Mouse (Mus musculus): ENCODE data around the gene Setmar. TPM values are rescaled to one million over a fixed set of nuclear protein-coding genes. Genes with fewer than 3 reads are reported as not detected.
"Not testable (repeated sequence)": the region's sequence is repeated elsewhere in the genome, so short reads cannot be mapped to it uniquely, and the experiment has no call there.

Gene Setmar
- total RNA-seq (2014; rRNA removed) (2.3 and 4.0 TPM in 2 replicates), polyA plus RNA-seq (2015; fragmentation: Nextera tagmentation; extraction: Ambion mirVana) (2.3 and 2.9 TPM in 2 replicates)

GRCm38 (mm10) chr6:108064918-108065526 lies at the start of gene Setmar:
Gene Setmar, plus strand, starts transcription at chr6:108065045.
- Histone ChIP-seq H3K36me3 (ENCODE audit: insufficient read depth, low read length) (no peaks in the 10 kb centered on the region), H3K9ac (replicated peaks; ENCODE audit: low read length, poor library complexity, severe bottlenecking) (peak within 1 kb of the TSS; percentile 67), H3K27me3 (ENCODE audit: insufficient read depth, low read length) (no peaks in the 10 kb centered on the region), H3K4me2 (ENCODE audit: low read depth, low read length, poor library complexity, severe bottlenecking) (peak within 1 kb of the TSS; percentile 64), H3K27ac (ENCODE audit: low read depth, low read length) (peak within 1 kb of the TSS; percentile 87), H3K9me3 (ENCODE audit: low read length) (no peaks in the 10 kb centered on the region), H3K4me1 (ENCODE audit: insufficient read depth, low read length) (no peaks in the 10 kb centered on the region), H3K4me3 (ENCODE audit: low read depth, low read length) (peak within 1 kb of the TSS; percentile 48)
- under 1% methylated on average over 17 of the region's 24 CpGs for WGBS
- TF ChIP-seq CTCF (IDR thresholded peaks at IDR 0.05): peak; percentile 56
- ATAC-seq (ENCODE audit: low FRiP score) (peak; percentile 96), DNase-seq (ENCODE audit: low spot score) (peak; percentile 97)

DNA sequence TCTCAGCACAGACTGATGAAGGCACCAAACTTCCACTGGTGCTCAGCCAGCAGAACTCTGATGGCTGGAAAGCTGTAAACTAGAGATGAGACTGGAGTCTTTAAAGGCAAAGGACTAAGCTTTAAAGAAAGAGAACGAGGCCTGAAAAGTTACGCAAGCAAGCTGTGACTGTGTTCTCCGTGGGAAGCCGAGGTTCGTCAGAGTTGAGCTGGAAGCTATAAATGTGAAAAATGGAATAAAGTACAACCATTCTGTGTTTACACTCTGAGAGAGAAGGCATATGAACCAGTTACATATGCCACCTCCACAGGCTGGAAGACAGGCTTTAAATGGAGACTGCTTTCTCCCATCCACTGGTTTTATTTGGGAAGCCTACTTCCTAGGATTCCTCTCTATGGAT lies 43.2 kb upstream of the Setmar start:
- Histone ChIP-seq H3K4me3 (ENCODE audit: low read depth, low read length) (no peak overlapping the region), H3K4me1 (ENCODE audit: insufficient read depth, low read length) (no peaks in the 10 kb centered on the region), H3K36me3 (ENCODE audit: insufficient read depth, low read length) (no peaks in the 10 kb centered on the region), H3K4me2 (ENCODE audit: low read depth, low read length, poor library complexity, severe bottlenecking) (no peak overlapping the region), H3K9me3 (ENCODE audit: low read length) (no peaks in the 10 kb centered on the region), H3K27me3 (ENCODE audit: insufficient read depth, low read length) (no peaks in the 10 kb centered on the region), H3K27ac (ENCODE audit: low read depth, low read length) (no peak overlapping the region), H3K9ac (replicated peaks; ENCODE audit: low read length, poor library complexity, severe bottlenecking) (no peak overlapping the region)
- DNase-seq (ENCODE audit: low spot score): no peak
- no peak for TF ChIP-seq CTCF (IDR thresholded peaks at IDR 0.05)
- 88% methylated on average over 5 of the region's 5 CpGs for WGBS
- no peak for ATAC-seq (ENCODE audit: low FRiP score)

DNA sequence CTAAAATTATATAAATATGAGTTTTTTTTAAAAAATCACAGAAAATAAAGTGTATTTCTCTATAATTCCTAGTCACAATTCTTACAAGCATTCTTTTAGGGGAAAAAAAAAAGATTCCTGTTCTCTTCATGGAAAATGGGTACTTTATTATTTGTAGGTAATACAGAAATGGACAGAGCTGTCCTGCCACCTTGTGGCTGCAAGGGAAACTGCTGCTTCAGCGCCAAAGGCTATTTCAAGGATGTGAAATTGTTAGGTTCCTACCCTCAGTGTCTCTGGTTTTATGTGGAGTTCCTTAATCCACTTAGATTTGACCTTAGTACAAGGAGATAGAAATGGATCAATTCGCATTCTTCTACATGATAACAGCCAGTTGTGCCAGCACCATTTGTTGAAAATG lies 9.8 kb upstream of the Setmar start:
- not testable (repeated sequence) for H3K27me3 ChIP-seq (ENCODE audit: insufficient read depth, low read length); H3K9me3 ChIP-seq (ENCODE audit: low read length); H3K4me3 ChIP-seq (ENCODE audit: low read depth, low read length); H3K4me2 ChIP-seq (ENCODE audit: low read depth, low read length, poor library complexity, severe bottlenecking); H3K4me1 ChIP-seq (ENCODE audit: insufficient read depth, low read length); ATAC-seq (ENCODE audit: low FRiP score); H3K36me3 ChIP-seq (ENCODE audit: insufficient read depth, low read length); H3K9ac ChIP-seq (replicated peaks; ENCODE audit: low read length, poor library complexity, severe bottlenecking); H3K27ac ChIP-seq (ENCODE audit: low read depth, low read length)
- DNase-seq (ENCODE audit: low spot score): peak; percentile 60
- peak; percentile 87 for TF ChIP-seq CTCF (IDR thresholded peaks at IDR 0.05)
- WGBS: 0% methylated on average over 2 of the region's 2 CpGs

GRCm38 (mm10) chr6:108055946-108056345 lies 8.9 kb upstream of the Setmar start:
- no peak overlapping the region for H3K27ac ChIP-seq (ENCODE audit: low read depth, low read length)
- no peaks in the 10 kb centered on the region for H3K36me3 ChIP-seq (ENCODE audit: insufficient read depth, low read length)
- H3K9me3 ChIP-seq (ENCODE audit: low read length): no peaks in the 10 kb centered on the region
- H3K4me1 ChIP-seq (ENCODE audit: insufficient read depth, low read length): no peaks in the 10 kb centered on the region
- DNase-seq (ENCODE audit: low spot score) (no peak), ATAC-seq (ENCODE audit: low FRiP score) (no peak)
- H3K27me3 ChIP-seq (ENCODE audit: insufficient read depth, low read length): no peaks in the 10 kb centered on the region
- H3K9ac ChIP-seq (replicated peaks; ENCODE audit: low read length, poor library complexity, severe bottlenecking): no peak overlapping the region; the same call in 1 of the 2 replicates
- H3K4me2 ChIP-seq (ENCODE audit: low read depth, low read length, poor library complexity, severe bottlenecking): no peak overlapping the region
- no peak overlapping the region for H3K4me3 ChIP-seq (ENCODE audit: low read depth, low read length)
- no peak for TF ChIP-seq CTCF (IDR thresholded peaks at IDR 0.05)
- 80% methylated on average over 3 of the region's 3 CpGs for WGBS

DNA sequence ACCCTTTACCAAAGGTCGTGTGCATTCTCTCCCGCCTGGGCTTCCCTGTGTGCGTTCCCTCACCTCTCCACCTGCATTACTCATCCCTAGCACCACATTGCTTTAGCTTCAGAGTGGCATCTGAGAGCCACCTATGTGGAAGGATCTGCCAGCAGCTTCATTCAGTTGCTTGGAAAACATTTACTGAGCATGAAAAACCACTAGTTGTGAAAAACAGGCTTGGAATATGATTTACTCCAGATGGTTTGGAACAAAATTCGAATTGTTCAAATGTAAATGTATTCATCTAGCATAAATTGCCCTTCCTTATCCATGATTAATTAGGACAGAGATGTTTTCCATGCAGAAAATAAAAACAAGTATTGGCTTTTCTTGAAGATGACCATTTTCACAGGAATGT lies 7.5 kb upstream of the Setmar start:
- no peak overlapping the region for H3K4me2 ChIP-seq (ENCODE audit: low read depth, low read length, poor library complexity, severe bottlenecking)
- no peaks in the 10 kb centered on the region for H3K27me3 ChIP-seq (ENCODE audit: insufficient read depth, low read length)
- H3K4me3 ChIP-seq (ENCODE audit: low read depth, low read length): no peak overlapping the region
- H3K27ac ChIP-seq (ENCODE audit: low read depth, low read length): no peak overlapping the region
- H3K36me3 ChIP-seq (ENCODE audit: insufficient read depth, low read length): no peaks in the 10 kb centered on the region
- no peak overlapping the region for H3K9ac ChIP-seq (replicated peaks; ENCODE audit: low read length, poor library complexity, severe bottlenecking)
- 59% methylated on average over 4 of the region's 4 CpGs for WGBS
- no peak for TF ChIP-seq CTCF (IDR thresholded peaks at IDR 0.05)
- H3K4me1 ChIP-seq (ENCODE audit: insufficient read depth, low read length): no peaks in the 10 kb centered on the region
- DNase-seq (ENCODE audit: low spot score) (no peak), ATAC-seq (ENCODE audit: low FRiP score) (no peak)
- H3K9me3 ChIP-seq (ENCODE audit: low read length): no peaks in the 10 kb centered on the region

DNA sequence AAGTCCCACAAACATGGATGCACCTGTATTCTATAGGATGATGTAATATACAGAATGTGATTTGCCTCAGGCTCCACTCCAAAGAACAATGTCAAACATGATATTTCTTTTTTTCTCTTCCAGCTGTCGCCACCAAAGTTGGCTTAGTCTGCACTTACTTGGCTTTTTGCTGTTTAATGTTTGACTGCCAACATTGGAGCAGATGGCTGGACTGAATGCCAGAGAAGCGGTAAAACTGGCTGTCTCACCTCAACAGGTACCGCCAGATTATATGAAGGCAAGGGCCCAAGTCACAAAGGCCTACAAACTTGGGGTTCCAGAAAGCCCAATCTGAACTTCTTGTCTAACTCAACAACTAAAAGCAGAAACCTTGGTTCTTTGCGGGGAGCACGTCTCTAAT lies 6.8 kb upstream of the Setmar start:
- DNase-seq (ENCODE audit: low spot score) (peak; percentile 19), ATAC-seq (ENCODE audit: low FRiP score) (no peak)
- Histone ChIP-seq H3K4me2 (ENCODE audit: low read depth, low read length, poor library complexity, severe bottlenecking) (no peak overlapping the region), H3K4me1 (ENCODE audit: insufficient read depth, low read length) (no peaks in the 10 kb centered on the region), H3K36me3 (ENCODE audit: insufficient read depth, low read length) (no peaks in the 10 kb centered on the region), H3K9ac (replicated peaks; ENCODE audit: low read length, poor library complexity, severe bottlenecking) (no peak overlapping the region), H3K4me3 (ENCODE audit: low read depth, low read length) (no peak overlapping the region), H3K27ac (ENCODE audit: low read depth, low read length) (no peak overlapping the region), H3K27me3 (ENCODE audit: insufficient read depth, low read length) (no peaks in the 10 kb centered on the region), H3K9me3 (ENCODE audit: low read length) (no peaks in the 10 kb centered on the region)
- WGBS: 87% methylated on average over 5 of the region's 5 CpGs
- TF ChIP-seq CTCF (IDR thresholded peaks at IDR 0.05): no peak
